Mouse (Mus musculus): ENCODE measurements at regions not wholly inside any gene's neighbourhood (a gene's known extent, or its start where the extent isn't known, plus 50 kb on each side); places are given as distances from the start of the nearest gene placed in this dataset.

GRCm38 (mm10) chr2:59406976-59407375 is 77.5 kb upstream of the Dapl1 start:
- in situ Hi-C loops (cut with MboI, MseI) = no loop called here

DNA sequence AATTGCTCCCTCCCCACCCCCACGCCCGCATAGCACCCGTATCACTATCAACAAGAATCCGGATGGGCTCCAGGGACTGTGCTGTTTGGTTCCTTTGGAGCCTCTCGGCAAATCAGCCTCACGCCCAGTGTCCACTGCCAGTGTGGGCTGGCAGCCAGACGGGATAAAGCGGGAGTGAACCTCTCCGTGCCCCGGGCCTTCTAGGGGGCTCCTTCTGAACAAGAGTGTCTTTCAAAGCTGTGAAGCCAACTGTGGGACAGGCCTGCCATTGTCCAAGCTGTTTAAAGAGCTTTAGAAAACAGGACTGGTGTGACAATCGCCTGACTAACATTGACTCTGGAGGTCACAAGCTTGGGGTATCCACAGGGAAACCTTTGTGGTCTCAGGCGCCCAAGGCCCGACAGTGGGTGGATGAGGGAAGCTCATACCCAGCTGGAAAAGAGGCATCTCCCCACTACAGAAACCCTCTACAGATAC is 76.9 kb upstream of the Dapl1 start:
- in situ Hi-C loops (cut with MboI, MseI) = no loop called here

DNA sequence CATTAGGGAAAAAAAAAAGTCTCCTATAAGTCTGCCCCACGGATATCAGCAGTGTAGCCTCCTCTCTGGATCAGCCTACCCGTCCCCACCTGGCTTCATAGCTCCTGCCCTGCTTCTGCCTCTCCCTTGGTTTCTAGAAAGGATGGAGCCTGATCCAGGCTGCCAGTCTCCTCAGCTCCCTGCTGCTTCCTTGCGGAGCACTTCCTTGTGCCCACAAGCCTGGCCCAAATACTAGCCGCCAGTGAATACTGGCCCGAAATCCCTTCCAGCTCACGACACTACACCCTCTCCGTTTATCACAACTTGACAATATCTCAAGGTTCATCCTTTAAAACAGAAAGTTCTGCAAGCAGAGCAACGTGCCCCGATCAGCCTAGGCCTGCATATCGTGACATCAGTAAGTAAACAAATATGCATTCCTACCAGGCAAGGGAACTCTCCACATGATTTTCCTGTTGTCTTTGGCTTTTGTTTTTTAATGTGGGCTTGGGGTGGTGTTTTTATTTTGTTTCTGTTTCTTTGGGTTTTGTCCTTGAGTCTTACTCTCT is 76.3 kb upstream of the Dapl1 start:
- in situ Hi-C loops (cut with MboI, MseI) = no loop called here

DNA sequence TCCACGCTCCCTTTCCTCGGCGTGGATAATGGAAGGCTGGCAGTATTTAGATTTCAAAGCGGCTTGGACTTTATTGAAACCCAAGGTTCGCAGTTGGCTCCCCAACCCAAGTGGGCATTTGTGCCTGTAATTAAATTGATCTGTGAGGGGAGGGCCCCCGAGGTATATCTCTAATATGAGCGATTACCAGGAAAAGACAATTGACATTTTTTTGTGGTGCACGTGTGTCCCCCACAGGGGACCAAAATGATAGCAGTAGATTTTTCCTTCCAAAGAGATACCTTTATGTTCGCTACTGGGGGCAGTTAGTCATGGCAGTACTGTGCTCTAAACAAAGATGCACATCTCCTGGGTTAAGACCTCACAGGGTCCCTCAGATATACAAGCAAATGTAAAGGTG is 69.8 kb upstream of the Dapl1 start:
- in situ Hi-C loops (cut with MboI, MseI) = no loop called here

GRCm38 (mm10) chr2:59416491-59417195 is 67.8 kb upstream of the Dapl1 start:
- in situ Hi-C loops (cut with MboI, MseI) = no loop called here

DNA sequence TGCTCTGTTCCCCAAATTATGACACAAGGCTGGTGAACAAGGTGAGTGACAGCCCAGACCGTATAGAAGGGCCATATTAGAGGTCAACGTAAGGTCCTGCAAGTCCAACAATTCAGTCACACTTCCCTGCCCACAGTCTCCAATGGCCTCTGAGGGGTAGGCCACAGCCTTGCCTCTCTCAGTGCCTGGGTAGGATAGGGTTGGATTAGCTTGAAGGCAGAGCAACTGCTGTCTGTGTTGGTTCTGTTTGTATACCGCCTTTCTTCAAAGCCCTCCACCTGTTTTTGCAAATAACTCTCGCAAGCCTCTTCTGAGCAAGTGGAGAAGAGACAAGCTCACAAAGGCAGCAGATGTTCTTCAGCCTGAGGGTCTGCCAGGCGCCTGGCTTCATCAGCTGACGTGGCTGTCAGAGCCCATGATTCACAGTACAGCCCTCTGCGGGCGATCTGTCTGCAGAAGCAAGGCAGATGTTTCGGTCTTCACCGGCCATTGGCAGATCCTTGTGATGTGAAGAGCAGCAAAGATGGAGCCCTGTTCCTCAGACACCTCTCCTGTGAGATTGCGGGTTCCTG is 67.0 kb upstream of the Dapl1 start:
- in situ Hi-C loops (cut with MboI, MseI) = no loop called here

- in situ Hi-C loops (cut with MboI, MseI) = no loop called here
These were observed 64.0 kb upstream of the Dapl1 start for GRCm38 (mm10) chr2:59420496-59420895.

DNA sequence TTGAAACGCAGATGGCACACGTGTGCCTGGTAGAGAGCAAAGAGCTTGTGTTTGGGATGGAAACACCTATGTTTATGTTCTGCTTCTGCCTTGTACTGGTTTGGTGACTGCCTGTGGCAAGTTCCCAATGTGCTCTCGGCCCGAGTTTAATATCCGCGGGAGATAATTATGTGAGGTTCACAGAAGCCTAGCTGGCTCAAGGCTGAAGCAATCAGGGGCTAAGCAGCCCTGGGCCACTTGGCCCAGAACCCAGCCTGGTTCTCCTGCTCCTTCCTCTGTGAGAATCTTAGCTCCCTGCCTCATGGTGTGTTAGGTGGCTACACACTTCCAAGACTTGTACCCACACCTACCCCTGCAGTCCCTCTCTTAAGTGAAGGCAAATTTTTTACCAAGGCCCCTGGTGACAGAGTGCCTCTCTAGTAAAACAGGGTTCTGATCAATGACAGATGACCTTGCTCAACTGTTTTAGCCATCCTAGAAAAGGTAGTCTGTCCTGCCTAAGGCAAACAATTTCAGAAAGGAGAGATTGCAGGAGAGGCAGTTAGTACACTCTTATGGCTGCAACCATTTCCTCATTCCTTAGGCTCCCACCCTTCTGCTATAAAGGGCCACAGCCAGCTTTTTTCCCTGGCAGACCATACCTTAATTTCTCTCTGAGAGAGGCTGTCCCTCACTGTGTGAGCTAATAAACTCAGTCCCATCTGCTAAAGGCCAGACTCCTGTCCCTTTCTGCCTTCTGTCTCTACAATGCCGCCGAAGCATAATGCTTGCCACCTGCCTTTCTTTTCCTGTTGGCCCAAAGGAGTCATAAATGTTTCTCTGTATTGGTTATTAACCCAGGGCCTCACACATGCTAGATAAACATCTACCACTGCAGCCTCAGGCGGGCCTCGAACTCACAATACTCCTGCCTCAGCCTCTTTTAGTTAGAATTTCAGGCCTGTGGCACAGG is 61.9 kb upstream of the Dapl1 start:
- in situ Hi-C loops (cut with MboI, MseI) = no loop called here

GRCm38 (mm10) chr2:59424205-59424604 is 60.2 kb upstream of the Dapl1 start:
- in situ Hi-C loops (cut with MboI, MseI) = no loop called here

GRCm38 (mm10) chr2:59424729-59425128 is 59.7 kb upstream of the Dapl1 start:
- in situ Hi-C loops (cut with MboI, MseI) = no loop called here

GRCm38 (mm10) chr2:59425876-59426275 is 58.6 kb upstream of the Dapl1 start:
- in situ Hi-C loops (cut with MboI, MseI) = no loop called here

DNA sequence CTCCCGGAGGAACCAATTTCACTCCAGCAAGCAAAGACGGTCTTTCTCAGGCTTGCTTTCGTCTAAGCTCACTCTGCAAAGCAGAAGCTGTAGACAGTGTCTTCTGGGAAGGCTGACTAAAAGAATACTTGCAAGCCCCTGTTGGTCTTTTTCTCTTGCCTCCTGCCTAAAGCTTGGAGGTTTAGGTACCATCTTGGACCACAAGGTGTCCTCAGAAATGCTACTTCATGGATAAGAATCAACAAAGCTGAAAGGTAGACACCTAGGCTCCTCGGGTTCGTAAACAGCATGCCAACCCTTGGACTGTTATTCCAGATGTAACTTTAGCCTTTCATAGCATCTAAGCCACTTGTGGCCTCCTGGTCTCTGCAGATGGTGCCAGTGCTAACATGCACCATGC is 53.0 kb upstream of the Dapl1 start:
- in situ Hi-C loops (cut with MboI, MseI) = loop anchor here (5.0 to 10.0 kb wide), 2 partner anchors 407 to 734 kb away; no protein-coding TSS in a partner anchor

DNA sequence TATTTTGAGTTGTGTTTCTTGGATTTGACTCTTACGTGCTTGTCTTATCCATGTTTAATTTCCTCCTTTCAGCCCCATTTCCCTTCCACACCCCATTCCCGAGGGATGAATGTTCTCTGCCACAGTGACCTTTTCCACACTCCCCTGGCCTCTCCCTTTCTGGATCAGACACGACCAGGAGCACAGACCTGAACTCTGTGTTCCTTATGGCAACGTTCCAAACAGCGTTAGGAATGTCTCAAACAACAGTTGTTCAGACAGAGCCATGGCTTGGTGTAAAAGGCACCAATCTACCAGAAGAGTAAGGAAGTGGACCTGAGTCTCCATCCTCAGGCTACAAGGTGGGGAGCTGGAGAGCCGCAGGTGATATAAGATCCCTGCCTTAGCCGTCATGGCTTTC is 52.6 kb upstream of the Dapl1 start:
- in situ Hi-C loops (cut with MboI, MseI) = loop anchor here (5.0 to 10.0 kb wide), 2 partner anchors 407 to 735 kb away; no protein-coding TSS in a partner anchor

Measured in T-helper 1 cell (primary cell).